Mouse (Mus musculus) frontal cortex, postnatal 14 days (tissue): ENCODE measurements at regions not wholly inside any gene's neighbourhood (a gene's known extent, or its start where the extent isn't known, plus 50 kb on each side); places are given as distances from the start of the nearest gene placed in this dataset.
"Not testable (repeated sequence)": the region's sequence is repeated elsewhere in the genome, so short reads cannot be mapped to it uniquely, and the experiment has no call there.

Experiments
- DNase-seq, 2 experiments: peaks; one replicate each; pipeline ENCODE4 v3.0.0; 2022; ENCODE audit warnings: low spot score in 2 of 2

DNA sequence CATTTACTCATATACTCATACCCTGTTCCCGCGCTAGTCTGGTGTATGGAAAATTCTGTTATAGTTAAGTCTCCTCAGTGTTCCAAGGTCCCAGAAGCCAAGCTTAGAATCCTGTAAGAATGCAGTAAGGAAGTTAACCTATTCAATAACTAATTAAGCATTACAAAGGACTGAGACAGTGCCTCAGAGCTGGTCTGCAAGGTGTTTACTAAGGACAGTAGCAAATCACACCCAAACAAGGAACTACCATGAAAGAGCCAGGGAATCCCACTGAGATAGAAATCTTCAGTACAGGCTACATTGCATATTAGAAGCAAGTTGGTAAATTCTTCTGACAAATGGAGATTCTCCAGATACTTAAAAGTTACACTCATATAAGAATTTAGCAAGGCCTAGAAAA is 516.7 kb upstream of the Gm10131 start:
- not testable (repeated sequence) for DNase-seq

DNA sequence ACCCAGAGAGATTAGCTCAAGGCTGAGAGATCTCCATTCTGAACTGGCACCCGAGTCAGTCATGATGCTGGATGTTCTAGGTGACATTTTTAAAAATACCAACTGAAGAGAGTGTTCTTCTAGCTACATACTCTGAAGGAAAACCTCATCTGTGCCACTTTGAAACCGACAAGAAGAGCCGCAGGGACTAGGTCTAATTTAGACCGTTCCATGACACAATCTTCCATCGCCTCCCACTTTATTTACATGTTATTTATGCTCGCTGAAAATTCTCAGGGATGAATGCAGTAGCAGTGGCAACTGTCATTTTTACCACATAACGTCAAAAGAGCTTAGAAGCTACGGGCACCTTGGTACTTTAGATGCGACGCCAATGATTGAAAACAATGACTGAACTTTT is 514.1 kb upstream of the Gm10131 start:
- DNase-seq, result no peak

DNA sequence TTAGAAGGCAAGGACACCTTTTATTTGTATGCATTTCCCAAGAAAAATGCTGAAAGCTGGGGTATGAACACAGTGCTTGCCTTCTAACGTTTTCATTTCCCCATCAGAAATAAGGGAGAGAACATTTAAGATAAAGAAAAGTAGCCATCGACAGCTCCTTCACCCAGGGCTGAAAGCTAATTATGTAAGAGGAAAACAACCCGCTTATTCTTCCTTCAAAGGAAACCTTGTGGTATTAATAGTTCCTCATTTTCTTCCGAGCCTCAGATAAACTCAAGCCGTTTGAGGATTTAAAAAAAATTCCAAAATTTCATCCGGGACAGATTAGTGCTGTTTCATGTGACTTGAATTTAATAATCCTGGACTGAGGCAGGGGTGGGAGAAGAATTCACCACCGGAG is 512.2 kb upstream of the Gm10131 start:
- DNase-seq, result no peak

DNA sequence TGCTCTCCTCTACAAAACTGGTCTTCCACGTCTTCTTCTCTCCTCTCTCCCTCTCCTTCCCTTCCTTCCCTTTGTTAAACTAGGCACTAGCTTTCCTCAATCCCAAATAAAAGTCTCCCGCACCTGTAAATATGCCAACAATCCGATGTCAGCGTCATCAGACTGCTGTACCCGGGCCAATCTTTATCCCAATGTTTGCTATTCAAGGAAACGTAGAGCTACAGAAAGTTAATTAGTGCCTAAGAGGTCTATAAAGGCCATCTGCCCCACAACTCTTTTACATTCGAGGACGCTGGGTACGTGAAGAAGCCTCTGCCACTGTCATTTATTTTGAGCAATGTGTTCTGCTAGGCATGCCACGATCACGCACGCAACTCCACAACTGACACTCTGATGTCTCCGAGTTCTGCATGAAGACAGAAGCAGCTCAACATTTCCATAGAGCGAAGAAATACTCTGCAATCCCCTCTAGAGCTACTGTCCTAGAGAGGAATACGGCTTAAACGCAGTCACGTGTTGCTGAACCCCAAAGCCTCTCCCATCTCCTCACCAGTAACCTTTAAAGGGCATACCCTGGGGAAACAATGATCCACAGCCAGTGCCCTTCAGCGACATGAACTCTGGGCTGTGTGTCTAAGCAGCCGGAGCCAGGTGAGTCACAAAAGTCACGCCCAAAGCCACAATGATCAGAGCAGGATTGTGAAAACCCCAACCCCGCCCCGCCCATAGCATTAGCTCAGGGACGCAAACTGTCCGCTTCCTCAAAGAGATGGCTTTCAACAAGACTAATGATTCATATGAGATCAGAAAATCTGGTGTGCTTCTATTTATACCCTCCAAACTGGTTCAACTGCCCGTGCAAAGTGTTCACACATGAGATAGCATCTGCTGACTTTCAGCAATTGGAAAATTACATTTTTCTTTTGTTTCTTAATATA is 510.9 kb upstream of the Gm10131 start:
- no peak for DNase-seq

DNA sequence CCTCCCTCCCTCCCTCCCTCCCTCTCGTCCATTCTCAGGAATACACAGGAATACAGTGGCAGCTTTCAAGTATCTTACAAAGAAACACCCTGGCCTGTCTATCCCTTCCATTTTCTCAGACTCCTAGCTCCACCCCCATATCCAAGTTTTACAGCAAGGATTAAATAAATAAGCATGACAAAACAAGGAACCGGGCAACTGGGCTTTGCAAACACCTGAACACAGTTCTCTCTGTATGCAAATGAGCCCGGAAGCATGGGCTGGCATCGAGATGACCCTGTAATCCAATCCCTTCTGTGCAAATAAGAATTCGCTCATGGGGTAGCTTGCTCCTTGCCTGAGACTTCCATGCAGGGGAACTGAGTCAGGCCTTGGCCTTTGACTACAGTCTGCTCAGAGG is 506.5 kb upstream of the Gm10131 start:
- no peak for DNase-seq

DNA sequence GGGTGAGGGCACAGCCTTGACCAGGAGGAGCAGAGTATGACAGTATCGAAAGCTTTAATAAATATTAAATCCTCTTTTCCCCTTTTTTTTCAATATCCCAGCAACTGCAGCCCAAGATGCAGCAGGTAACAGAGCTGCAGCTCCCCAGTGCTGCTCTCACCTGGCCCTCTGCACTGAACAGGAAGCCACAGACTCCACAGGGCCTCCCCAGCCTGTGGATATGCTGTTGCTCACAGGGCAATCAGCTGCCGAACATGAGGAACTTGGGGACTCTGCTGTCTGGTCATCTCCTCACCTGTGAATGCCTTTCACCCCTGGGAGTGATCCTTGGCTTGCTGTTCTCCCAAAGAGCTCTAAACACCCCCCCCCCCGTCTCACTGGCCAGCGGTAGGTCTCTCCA is 503.4 kb upstream of the Gm10131 start:
- DNase-seq, result no peak

DNA sequence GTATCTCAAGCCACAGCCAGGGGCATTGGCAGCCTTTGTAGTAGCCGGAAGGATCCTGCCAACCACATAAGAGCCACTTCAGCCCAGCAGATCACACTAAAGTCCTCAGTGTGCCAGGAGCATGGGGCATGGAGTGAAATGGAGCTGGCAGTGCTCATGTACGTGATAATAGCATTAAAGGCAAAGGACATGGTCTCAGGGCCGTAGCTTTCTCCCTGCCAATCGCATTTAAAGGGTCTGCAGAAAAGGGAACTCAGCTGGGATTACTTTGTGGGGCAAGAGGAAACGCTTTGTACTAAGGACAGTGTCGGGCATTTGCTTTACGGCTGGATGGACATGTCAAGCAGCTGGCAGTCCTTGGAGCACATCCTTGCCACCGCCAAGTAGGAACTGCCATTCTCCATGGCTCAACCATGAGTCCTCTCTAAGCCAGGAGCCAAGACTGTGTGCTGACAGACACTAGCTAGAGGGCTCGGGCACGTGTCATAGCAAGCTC is 502.5 kb upstream of the Gm10131 start:
- no peak for DNase-seq

DNA sequence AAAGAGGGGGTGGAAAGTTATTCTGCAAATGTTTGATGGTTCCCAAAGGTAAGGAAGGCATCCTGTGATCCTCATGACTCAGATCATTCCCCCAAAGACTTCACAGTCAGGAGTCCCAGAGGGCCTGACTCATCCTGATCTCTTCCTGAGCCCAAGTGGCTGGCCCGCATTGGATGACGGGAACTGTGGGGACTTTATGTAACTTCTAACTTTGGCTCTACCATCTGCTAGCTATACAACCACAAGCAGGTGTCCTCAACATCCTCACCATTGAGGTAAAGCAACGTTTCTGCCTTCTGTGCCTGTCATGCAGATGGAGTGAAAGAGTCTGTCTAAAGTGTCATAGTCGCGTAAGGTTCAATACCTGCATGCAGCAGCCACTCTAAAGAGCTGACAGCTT is 501.6 kb upstream of the Gm10131 start:
- DNase-seq, result no peak

DNA sequence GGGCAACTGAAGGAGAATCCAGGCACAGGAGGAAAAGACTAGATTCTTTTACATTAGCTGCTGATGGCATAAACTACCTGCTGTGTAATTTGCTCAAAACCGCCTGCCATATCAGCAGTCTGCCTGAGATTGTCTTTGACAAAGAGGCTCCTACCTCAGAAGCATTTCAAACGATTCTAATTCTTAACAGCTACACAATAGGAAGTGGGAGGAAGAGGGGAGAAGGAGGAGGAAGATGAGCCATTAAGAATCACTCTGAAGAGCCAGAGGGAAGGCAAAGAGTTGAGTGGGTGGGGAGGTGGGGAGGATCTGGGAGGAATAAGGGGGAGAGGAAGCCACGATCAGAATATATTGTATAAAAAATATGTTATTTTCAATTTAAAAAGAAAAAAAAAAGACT is 500.9 kb upstream of the Gm10131 start:
- no peak for DNase-seq

DNA sequence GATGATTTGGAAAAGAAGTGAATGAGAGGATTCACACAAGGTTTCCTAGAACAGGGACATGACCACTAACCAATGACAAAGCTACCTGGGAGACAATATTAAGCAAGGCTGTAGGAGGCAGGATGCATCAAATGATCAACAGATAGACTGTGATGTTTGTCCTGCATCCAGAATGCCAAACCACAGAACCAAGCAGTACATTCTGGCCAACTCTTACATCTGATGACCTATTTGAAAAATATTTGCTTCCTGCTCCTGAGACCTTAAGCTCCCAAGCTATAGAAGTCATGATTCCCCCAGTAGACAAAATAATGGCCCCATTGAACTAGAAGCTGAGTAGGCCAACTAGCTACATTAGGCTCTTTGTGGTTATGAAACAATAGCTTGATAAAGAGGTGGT is 498.6 kb upstream of the Gm10131 start:
- no peak for DNase-seq

DNA sequence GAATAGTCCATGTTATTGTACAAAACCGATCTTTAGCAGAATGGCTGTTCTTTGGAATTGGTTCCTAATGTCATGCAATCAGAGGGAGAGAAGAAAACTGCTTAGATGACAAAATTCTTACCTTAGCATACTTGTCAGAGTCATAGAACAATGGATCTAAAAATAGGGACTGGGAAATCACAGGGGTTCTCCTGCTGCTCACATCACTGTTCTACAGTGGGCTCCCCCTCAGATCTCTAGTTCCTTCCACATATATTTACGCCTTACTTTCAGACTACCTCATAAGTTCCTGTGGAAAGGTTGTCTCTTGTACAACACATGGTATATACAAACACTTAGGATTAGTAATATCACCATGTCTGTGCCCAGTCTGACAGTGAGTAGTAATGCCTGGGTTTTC is 495.9 kb upstream of the Gm10131 start:
- no peak for DNase-seq

DNA sequence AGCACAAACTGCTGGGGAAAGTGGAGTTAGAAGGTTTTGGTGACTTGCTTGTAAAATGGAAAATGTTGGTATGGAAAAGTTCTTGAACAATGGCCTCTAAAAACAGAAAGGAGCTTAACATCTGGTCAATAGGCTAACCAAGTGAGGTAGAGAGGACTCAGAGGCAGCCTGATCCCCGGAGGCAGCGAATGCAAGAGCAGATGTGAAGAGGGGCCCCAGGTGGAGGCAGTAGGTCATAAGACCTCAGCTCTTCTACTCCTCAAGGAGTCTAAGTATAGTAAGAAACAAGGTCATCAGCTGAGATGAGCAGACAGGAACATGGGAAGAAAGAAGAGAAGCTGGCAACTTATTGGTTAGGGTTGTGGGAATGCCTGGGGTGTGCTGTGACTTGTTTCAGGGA is 493.5 kb upstream of the Gm10131 start:
- no peak for DNase-seq

DNA sequence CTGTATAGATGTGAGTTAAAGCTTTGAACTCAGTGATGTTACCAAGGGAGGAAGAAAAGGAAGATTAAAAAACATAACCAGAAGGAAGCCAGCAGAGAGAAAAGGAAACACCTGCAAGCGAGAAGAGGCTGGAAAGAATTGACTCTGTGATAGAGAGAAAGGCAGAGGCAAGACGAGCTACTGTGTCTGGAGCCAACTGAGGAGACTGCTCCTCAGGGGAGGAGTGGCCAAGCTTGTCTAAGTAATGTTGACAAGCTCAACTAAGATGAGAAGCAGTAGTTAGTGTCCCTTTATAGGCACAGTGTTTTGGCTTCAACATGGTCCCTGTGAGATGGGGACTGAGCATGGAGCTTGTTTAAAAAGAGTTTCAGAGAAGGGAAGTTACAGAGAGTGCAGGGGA is 493.0 kb upstream of the Gm10131 start:
- DNase-seq, result no peak

DNA sequence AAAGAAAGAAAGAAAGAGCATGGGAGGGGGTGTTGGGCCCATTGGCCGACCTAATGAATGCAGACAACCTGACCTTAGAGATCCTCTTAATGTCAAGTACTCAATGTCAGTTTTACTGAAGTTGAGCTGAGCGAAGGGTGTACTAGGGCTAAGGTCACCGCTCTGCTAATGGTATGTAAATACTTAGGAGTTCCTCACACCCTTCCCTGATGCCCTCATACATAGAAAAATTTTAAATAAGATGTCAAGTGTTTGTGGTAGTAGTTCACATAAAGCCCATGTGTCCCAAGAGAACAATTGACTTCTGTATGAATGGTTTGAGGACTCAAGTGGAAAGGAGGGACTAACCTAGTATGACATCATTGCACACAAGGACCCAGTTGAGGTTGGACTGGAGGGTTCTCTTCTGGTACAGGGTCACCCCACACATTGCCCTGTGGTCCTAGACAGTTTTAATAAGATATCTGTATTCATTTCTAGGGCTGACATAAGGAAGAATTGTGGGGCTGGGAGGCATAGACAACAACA is 490.0 kb upstream of the Gm10131 start:
- no peak for DNase-seq

DNA sequence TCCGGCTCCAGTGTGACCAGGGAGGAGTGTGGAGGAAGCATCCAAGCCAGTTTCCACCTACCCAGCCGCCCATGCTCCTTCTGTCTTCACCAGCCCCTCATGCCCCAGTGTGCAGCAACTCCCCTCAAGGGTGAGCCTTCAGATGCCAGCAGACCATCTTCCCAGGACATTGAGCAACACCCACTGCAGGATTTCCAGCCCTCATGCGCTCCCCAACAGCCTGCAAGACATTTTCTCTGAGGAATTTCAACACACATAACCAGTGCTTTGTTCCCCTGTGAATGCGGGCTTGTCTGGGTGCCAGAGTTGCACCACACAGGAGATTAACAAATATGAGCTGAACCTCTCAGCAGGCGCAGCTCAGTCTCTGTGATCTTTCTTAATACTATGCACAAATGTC is 489.3 kb upstream of the Gm10131 start:
- no peak for DNase-seq

DNA sequence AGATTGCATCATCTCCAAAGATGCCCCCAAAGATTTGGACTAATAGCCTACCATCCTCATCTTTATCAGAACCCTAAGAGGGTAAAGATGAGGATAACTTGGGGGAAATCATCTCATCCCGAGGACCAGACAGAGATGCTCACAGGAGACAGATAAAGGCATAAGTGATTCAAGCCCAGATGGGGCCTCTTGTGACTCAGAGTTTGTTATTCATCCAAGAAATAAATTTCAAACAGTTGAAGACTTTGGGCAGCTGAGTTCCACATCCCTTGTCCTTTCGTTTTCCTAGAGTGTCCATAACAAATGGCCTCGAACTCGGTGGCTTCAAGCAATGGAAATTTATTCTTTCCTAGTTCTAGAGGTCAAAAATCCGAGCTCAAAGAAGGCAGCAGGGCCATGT is 485.1 kb upstream of the Gm10131 start:
- DNase-seq, result no peak

DNA sequence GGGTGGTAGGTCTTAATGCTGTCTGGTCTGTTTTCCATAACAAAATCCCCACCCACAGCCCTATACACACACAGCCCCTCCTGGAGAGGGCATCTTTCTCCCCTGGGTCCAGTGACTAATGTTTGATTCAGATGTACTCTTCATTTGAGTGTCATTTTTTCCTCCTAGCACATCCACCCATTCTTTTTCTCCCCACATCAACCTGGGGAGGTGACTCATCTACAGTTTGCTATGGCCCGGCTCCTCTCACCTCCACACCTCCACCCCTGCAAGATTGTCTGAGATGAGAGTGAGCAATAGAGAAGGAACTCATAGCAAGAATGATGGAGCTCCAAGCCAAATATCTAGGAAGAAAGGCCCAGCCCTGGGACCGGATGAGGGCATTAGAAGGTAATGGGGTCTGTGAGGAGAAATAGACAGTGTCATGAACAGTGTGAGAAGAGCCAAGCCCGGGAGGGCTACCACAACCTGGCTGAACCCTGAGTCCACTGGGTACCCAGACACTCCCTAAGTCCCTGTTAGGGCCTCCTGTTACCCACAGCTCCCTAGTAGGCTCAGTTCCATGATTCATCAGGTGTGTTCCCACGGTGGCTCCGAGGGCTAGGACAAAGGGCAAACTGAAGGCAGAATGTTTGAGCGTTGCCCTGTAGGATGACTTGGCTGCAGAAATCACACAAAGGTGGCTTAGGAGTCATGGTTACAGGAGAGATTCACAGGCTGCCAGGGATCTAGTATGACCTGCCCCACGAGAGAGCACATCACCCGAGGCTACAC is 479.6 kb upstream of the Gm10131 start:
- no peak for DNase-seq

DNA sequence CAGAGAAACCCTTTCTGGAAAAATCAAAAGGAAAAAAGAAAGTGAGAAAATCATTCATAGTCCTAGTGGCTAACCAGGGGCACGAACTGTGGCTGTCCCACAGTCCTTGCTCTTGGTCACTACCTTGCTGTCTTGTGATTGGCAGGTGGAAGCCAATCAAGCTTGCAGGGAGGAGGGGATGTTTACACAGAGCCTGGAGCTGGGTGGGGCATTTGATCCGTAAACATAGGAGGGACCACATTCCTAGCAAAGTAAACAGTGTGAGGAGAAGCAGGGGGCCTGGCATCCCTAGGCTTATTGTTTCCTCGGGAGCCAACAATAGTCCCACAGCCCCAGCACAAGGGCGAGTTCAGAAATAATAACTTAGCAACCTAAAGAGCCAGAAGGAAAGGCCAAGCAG is 466.5 kb upstream of the Gm10131 start:
- DNase-seq, result no peak

DNA sequence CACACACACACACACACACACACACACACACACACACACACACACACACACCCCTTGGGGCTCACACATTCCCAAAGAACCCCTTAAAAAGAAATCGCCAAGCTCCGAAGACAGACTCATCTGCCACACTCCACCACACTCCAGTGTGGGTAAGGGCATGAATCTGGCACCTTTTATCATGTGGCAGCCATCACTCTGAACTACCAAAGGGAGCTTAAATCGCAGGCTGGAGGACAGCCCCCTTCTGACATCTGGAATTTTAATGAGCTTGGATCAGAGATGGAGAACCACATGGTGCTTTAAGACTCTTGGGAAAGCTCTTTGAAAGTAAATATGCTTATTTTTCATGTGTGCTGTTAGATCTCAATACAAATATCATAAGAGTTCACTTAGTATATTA is 462.5 kb upstream of the Gm10131 start:
- DNase-seq, result no peak

DNA sequence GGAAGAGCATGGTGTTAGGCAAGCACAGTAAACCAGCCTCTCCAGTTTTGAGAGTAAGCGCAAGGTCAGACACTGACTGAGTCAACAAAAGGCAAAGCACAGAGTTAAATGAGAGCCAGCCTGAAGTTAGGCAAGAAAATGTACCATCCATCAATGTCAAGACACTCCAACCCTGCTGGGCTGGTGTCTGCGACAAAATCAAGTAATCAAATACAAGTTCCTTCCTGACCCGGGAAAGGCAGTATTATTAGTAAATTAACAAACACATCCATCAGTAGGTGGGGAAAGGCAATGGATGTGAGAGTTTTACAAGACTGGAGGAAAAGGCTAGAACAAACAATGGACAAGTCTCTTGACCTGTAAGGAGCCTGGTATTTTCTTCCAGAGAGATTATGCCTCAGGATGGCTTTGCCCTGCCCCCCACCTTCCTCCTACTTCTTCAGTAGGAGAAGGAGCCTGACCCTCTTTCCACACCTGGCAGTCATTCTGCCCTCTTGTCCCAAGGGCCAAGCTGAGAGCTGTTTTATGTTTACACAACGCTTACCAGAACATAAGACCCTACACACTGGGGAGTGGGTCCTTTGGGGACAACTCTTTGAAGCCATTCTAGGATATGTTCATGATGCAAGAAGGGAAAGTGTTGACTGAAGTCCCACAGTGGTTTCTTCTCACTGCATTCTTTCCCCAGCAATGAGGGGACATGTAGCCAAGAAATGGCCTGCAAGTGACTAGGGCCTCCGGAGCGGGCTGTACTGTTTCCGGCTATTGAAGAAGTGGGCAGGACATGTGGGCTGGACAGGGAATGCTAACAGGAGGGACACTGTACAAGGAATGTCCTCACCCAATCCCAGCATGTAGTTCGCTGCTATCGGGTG is 461.7 kb upstream of the Gm10131 start:
- DNase-seq, result no peak

DNA sequence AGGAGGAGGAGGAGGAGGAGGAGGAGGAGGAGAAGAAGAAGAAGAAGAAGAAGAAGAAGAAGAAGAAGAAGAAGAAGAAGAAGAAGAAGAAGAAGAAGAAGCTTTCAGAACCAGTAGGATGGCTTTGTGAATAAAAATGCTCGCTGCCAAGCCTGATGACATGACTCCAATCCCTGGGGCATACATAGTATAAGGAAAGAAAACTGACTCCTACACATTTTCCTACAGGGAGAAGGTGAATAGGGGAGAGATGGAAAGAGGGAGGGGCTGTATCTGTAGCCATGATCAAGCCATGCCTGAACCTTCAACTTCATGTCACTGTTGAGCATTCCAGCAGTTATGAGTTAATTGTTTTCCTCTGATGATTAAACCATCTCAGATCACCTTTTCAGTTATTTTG is 460.2 kb upstream of the Gm10131 start:
- DNase-seq, result no peak

DNA sequence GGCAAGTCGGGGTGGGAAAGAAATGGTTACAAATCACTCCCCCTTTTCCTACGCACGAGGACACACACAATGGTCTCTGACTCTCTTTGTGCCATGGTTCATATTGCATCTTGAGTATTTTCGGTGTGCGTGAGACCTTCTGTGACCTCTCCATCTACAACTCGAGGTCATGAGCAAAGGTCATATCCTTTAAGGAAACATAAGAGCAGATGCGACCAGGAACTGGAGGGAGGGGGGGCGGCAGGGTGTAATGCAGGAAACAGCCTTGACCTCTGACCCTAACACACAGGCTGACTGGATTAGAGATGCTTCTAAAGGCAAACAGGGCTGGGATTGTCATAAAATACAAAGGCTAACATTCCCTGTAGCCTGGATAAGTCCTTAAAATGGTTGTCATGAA is 450.7 kb upstream of the Gm10131 start:
- no peak for DNase-seq
